Mouse (Mus musculus) bone marrow macrophage, adult 2 months (primary cell): Measurements from ENCODE around the gene Lax1.

Source experiments
- CTCF ChIP-seq: IDR thresholded peaks from 2 replicates; pipeline ENCODE4 v1.5.1; 2012; ENCODE audit warnings: low read depth, mild to moderate bottlenecking, low read length, moderate library complexity
- POLR2A ChIP-seq: IDR thresholded peaks from 2 replicates; pipeline ENCODE4 v1.6.1; 2012; ENCODE audit warnings: mild to moderate bottlenecking, low read depth, low read length, borderline replicate concordance

DNA sequence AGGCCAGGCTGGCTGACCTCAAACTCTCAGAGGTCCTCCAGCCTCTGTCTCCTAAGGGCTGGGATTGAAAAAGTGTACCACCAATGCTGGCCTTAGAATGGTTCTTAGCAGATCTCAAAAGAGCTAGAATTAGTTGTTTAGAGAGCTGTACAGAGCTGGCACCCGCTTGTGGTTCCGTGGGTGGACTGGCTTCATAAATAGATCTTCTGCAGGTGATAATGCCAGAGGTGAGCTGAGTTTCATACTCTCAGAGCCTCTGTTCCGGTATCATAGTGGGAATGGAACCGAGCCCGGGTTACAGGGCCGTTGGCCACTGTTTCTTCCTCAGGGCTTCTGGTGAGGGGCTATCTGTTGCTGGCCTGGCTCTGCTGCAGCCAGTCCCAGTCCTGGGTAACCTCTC is 1.1 kb upstream of the Lax1 start:
- no peak for TF ChIP-seq CTCF
- no peak for TF ChIP-seq POLR2A
